Mouse (Mus musculus) T-helper 1 cell (primary cell): ENCODE measurements around the gene D6Ertd527e.
"Not testable (repeated sequence)": the region's sequence is repeated elsewhere in the genome, so short reads cannot be mapped to it uniquely, and the experiment has no call there.

Source experiments
- in situ Hi-C: fragments of 300-600 bp; cut with MboI, MseI; formaldehyde crosslinking; loops from one replicate; pipeline ENCODE4 v1.15.1; 2025; ENCODE audit warnings: high pct_unique_total_duplicates

Gene D6Ertd527e

DNA sequence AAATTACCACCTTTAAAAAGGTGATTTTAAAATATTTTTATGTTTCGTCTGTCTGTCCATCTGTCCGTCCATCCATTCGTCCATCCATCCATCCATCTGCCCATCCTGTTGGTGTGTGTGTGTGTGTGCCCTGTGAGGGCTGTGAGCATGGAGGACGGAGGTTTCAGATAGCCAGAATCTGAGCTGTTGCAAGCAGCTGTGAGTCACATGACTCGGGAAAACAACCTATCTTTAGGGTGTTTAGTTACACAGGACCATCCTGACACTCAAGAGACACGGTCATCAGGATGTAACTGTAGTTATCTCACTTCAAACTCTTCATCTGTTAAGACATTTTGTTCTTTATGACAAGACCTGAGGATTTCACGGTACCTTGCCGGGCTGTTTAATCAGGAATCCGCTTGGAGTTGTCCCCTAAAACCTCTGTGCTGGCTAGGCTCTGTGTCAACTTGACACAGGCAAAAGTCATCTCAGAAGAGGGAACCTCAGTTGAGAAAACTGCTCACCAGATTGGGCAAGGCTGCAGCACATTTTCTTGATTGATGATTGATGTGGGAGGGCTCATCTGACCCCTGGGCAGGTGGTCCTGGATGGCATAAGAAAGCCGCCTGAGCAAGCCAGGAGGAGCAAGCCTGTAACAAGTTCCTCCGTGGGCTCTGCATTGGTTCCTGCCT, at the start of gene D6Ertd527e:
D6Ertd527e (plus strand) TSS at position 624 of the 674 bp plus-strand sequence.
- in situ Hi-C loops = loop anchor here (5.0 kb wide), 1 partner anchor 223 kb away; no protein-coding TSS in a partner anchor

DNA sequence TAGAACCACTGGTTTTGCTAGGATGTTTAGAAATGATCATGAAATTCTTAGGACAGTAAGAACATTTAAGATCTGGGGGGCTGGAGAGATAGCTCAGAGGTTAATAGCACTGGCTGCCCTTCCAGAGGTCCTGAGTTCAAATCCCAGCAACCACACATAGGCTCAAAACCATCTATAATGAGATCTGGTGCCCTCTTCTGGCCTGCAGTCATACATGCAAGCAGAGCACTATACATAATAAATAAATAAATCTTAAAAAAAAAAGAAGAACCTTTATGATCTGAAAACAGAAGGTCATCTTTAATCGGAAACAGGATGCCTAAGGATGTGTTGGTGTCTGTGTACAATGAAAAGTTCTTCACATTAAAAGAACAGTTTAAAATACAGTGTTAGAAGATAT, 44.8 kb upstream of the D6Ertd527e start:
- in situ Hi-C loops = no loop called here

DNA sequence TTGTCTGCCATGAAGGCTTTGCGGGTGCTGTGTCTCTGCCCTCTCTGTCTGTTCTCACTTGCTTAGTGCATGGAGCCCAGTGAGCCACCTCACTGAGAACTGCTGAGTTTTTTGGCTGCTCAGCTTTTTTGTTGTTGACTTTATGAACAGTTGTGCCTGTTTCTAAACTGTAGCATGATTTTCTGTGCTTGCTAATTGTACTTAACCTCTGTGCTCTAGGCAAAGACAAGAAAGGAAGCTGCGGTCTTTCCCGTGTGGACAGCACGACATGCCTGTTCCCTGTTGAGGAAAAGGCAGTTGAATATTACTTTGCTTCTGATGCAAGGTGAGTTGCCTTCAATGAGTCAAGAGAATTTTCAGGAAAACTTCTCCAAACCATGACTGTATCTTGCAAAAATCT, 41.0 kb upstream of the D6Ertd527e start:
- in situ Hi-C loops = no loop called here

DNA sequence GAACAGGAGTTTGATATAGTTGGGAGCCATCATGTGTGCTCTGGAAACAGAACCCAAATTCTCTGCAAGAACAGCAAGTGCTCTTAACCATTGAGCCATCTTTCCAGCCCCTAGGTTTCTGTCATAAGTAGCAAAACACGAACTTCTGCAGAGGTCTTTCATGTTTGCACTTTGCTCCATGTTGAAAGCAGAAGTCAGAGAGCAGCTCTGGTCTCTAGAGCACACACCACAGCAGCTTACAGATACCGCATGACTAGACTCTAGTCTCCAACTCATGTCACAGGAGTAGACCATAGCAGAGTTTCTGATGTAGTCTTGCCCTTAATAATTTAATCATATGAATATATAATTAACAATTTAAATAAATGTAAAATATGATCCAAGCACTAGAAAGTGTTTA, 36.3 kb upstream of the D6Ertd527e start:
- in situ Hi-C loops = no loop called here

DNA sequence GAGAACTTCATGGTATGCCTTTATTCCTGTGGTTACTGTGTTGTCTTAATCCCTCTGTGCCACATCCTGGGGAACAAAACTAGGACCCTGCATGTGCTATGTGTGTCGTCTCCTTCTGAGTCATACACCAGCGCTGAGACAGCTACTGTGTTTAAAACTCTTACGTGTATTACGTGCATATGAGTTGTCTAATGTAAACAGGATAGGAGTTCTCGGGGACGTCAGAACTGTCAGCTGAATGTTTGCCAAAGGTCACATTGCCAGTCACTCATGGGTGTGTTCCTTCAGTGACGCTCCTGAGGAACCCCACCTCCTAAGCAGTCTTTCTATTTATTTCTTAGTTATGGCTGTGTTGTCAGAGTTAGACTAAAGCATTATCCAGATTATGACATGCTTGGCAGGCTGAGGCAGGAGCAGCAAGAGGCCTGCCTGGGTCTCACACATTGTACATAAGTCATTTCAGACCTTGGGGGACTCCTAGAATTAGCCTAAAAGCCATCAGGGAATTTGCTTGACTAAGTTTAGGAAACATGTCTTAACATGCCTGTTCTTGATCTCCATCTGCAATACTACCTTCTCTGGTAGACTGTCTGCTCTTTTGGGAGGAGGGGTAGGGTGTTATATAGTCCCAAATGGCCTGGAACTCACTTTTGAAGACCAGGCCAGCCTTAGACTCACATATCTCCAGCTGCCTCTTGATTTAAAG, 35.2 kb upstream of the D6Ertd527e start:
- in situ Hi-C loops = no loop called here

DNA sequence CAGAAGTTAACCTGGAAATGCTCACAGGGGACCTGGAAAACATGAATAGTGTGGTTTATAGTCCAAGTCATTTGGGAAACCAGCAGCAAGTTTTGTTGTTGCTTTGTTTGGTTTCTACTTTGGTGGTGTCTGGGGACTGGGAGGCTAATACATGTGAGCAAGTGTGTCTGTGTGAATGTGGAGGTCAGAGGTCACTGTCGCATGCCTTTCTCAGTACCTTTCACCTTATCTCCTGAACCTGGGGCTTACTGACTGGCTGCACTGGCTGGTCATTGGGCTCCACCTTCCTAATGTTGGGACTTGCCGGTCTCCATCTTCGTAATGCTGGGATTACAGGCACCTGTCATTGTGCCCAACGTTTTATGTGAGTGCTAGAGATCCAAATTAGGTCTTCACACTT, 33.9 kb upstream of the D6Ertd527e start:
- in situ Hi-C loops = no loop called here

DNA sequence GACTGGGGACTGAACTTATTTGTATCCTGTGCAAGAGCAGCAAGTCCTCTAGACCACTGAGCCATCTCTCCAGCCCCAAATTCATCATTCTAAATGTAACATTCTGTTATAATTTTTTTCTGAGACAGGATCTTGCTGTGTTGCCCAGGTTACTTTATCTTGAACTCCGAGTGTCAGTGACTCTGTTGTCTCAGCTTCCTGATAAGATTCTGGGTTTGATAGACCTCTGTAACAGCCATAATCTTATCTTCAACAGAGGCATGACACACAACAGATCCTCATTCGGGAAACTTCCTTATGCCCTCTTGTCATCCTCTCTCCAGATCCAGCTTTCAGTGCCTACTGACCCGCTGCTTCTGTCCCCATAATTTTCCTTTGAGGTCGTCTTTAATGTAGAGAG, 31.8 kb upstream of the D6Ertd527e start:
- in situ Hi-C loops = no loop called here

DNA sequence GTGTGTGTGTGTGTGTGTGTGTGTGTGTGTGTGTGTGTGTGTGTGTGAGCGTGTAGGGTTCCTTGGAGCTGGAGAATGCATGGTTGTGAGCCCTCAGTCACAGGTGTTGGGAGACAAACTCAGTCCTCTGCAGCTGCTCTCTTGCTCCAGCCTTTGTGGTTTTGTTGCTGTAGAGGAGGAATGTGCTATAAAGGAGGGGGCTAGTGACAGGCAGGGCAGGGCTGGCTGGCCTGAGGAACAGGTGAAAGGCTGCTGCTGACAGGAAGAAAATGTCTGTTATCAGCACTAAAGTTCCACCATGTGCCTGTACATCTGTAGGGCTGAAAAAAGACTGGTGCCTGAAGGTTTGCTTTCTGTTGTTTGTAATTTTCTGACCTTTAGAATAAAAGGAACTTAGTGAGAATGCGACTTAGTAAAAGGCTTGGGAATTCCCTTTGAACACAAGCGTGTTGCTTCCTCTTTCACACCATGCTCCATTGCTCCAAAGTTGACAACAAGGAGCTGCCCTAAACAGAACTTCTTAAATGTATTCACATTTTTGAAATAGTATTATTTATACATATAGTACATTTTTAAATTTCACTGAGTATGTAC, 29.4 kb upstream of the D6Ertd527e start:
- in situ Hi-C loops = no loop called here

DNA sequence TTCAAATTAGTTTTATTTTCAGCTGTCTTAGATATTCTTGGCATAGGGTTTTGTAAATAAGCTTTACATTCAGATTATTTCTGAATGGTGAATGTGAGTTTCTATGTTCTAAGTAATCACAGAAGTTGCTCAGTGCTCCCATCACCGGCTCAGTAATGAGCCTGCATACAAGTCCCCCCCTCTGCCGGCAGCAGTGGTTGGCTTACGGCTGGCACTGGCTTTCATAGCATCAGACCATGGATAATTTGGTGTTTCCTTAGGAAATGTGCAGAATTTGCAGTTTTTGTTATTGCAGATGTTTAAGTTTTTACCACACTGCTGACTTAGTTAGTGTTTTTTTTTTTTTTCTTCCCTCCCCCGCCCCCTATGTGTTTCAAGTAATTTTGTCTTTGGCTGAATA, 25.1 kb upstream of the D6Ertd527e start:
- in situ Hi-C loops = no loop called here

DNA sequence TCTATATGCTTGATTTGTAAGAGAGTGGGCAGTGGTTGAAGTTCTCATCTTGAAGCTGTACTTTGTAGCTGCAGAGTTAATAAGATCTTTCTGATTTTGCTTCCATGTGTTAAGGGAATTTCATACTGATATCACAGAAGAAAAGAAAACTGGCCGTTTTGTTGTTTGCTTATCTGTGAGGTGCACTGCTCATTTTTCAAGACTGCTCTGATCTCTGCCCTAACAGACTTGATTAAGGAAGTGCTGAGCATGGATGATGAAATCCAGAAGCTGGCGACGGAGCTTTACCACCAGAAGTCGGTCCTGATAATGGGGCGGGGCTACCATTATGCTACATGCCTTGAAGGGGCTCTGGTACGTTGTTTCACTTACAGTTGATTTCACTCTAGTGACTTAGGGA, 19.5 kb upstream of the D6Ertd527e start:
- in situ Hi-C loops = no loop called here

DNA sequence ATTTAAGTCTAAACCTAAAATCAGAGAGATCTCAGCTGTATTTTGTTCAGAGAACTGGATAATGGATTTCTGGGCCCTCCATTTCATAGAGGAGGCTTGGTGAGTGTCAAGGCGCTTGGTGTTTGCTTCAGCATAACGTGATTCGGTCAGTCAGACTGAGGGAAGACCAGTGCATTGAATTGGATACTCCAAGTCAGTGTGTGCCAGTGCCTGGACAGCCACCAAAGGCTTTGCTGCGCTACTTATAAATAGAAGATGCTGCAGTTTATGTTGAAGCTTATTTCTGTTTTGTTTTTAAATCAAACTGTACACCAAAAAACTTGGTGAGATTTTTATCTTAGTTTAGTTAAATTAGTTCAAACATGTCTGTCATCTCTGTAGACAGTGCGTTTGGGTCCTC, 16.2 kb upstream of the D6Ertd527e start:
- in situ Hi-C loops = no loop called here

DNA sequence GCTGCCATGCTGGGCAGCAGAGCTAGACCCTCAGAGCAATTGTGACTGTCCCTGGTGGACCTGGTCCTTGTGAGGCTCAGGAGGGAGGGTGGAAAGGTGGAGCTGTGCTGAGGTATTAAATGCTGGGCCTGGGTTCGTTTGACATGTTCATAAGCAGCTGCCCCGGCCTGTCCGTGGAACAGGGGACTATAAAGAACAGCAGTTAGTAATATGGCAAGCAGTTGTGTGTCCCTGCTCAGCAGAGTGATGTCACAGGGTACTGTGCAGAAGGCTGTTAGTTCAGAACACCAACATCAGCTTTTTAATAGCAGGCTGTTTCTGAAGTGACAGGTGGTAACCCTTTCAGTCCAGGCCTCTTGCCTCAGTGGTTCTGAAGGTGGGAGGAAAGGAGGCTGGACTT, 13.7 kb upstream of the D6Ertd527e start:
- in situ Hi-C loops = no loop called here

DNA sequence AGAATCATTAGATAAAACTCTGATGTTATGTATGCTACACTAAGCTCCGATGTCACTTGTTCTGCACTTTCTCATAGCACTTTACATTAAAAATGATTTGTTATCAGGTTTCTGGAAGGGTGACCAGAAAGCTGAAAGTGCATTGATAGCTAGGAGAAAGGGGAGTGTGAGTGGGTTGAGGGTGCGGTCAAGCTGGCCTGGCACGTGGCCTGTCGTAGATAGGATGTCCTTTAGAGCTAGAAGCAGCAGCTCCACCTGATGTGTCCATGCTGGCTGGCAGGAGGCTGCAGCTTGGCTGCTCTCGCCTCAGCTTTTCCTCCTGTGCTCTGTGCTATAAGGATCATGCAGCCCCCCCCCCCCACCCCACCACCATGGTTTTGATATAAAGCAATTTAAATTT, 12.1 kb upstream of the D6Ertd527e start:
- in situ Hi-C loops = no loop called here

DNA sequence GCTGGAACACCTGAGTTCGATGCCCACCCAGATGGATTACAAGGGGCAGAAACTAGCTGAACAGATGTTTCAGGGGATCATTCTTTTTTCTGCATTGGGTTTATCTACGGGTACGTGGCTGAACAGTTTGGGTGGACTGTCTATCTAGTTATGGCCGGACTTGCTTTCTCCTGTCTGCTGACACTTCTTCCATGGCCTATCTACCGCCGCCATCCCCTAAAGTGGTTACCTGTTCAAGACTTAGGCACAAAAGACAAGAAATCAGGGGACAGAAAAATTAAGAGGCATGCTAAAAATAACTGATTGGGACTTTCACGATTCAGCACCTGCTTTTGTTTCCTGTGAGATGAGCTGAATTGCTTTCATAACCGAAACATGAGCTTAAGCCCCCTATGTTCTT, 10.9 kb upstream of the D6Ertd527e start:
- in situ Hi-C loops = not testable (repeated sequence)

DNA sequence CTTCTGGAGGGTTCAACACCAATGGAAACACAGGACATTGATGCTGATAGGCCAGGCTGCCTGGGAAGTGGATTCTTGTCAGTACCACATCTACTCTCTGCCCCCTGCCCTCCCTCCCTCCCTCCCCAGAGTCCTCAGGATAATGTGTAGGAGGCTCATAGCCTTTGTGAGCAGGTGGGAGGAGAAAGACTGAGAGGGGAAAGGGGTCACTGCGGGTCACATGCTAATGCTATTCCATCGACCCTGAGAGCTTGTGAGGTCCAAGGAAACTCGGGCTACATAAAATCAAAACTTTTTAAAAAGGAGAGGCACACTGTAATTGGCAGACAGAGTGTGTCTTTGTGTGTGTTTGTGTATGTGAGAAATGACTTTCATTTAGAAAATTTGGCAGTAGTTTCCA, 5.3 kb upstream of the D6Ertd527e start:
- in situ Hi-C loops = no loop called here

DNA sequence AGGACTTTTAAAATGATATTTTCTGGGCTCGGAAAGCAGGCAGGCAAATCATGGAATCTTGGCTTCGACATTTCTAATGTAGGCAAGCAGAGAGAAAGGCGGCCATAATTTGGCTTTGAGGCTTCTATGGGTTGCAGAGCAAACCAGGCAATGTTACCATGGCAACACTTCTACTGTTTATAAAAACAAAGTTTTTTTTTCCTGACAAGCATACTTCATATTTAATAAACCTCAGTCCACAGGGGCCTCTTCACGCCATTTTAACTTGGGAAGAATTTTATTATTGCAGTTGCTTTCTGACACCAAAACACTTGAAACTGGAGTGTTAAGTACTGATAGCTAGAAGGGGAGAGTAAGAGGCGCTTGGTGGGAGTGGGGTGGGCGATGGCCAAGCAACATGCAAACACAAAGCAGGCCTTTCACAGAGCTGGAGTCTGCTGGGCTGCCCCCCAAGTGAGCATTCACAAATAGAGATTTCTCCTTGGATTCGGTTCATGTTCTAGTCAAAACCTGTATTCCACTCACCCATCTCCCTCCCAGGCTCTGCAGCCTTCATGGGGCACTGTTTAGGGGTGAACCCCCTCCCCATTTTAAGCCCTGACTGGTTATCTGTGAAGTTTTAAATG, 4.8 kb upstream of the D6Ertd527e start:
- in situ Hi-C loops = loop anchor here (5.0 kb wide), 1 partner anchor 228 kb away; no protein-coding TSS in a partner anchor

DNA sequence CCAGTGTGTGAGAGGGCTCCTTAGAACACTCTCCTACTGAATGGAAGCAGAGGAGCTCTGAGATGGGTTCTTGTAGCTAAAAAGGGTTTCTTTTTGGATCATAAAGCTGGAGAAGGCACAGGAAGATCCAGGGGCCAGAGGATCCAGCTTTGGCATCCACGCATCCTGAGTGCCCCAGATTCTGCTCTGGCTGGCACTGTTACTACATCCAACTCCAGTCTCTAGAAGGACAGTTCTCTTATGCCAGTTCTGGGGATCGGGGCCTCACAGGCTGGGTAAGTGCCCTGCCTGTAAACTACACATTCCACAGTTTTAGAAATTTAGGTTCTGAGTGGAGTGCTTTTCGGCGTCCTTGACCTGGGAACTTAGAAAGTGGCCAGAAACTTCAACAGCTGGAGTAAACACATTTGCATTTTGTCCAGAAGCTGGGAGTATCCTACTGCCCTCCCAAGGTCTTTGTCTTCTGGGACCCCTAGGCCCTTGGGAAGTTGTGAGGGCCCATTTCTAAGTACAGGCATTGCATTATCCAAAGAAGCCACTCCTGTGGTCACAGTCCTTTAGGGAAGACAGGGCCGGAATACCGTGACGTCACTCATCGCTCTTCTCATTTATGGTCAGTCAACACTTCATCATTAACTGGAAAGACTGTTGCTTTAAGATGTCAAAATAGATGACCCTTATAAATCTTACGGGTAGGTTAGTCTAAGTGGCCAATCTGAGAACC, 4.1 kb upstream of the D6Ertd527e start:
- in situ Hi-C loops = loop anchor here (5.0 kb wide), 1 partner anchor 227 kb away; no protein-coding TSS in a partner anchor

DNA sequence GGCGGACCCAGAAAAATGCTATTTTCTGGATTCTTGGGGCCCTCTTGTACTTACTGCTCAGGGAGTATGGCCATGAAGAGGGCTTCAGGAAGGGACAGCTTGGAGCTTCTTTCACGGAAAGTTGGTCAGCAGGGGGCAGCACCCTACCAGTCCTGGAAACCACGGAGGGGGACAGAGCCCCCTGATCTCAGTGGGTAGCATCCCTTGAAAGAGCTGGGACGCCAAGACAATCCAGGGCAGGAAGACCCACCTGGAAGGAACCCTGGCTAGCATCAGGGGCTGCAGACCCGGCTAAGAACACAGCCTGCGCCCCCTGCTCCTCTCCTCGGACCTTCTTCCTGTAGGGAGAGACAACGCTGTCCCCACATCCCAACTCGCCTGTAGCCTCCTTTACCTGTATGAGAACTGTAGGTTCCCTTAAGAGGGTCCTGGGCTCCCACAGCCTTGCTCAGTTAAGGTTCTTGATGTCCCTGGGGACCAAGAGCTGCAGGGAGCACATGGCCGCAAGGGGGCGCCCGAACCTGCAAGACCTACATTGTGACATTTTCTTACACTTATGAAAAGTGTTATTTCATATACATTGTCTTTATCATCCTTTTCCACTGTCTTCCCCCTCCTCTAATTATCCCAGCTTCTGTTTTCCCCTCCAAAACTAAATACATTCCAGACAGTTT, 3.1 kb upstream of the D6Ertd527e start:
- in situ Hi-C loops = loop anchor here (5.0 kb wide), 1 partner anchor 226 kb away; no protein-coding TSS in a partner anchor

DNA sequence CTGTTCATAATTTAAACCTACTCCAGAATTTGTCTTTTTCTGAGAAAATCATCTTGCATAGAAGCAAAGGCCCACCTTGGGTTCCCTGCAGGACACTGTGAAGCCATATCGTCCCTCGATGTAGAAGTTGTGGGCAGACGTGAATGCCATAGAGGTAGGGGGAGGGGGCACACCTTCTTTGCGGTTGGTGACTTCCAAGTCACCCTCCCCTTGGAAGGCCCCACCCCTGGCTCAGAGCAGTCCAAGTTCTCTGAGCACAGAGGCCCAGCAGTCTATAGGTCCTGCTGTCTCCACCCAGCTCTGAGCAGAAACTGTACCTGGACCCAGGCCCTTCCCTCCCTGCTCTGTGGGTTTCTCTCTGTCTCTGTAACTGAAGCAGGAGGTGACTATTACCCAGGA, 2.6 kb upstream of the D6Ertd527e start:
- in situ Hi-C loops = loop anchor here (5.0 kb wide), 1 partner anchor 225 kb away; no protein-coding TSS in a partner anchor

DNA sequence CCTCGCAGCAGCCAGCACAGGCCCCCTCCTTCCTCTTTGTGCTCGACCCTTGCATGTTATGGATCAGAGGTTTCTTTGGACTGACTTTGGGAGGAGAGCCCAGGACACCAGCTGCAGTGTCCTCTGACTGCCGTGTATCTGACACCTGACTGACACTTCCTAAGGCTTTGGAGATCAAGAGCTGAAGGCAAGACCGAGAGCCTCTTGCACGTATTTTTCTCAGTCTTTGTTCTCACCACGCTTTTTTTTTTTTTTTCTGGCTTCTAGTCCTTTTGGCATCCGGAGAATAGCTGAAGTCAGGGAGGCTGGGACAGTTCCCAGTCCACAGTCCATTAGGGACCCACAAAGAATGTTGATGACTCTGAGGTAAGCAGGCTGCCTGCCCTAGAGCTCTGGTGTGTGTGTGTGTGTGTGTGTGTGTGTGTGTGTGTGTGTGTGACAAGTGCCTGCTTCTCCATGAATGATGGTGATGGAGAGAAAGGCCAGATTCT, 2.1 kb upstream of the D6Ertd527e start:
- in situ Hi-C loops = loop anchor here (5.0 kb wide), 1 partner anchor 225 kb away; no protein-coding TSS in a partner anchor

DNA sequence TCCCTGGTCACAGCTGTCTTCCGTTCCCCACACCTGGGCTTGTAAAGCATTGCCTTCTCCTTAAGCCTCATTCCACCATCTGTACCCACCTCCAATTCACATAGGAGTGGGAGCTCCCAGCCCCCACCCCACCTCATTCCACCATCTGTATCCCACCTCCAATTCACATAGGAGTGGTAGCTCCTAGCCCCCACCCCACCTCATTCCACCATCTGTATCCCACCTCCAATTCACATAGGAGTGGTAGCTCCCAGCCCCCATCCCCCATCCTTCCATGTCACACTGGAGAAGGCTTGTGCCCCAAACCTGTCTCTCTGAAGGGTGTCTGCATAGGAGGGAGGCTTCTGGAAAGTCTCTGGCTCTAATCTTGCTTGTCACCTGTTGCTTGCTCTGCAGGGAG, 1.2 kb upstream of the D6Ertd527e start:
- in situ Hi-C loops = loop anchor here (5.0 kb wide), 1 partner anchor 224 kb away; no protein-coding TSS in a partner anchor
